Mouse (Mus musculus) stomach, adult 2 months (tissue): ENCODE results near the gene 2300009A05Rik. TPM values are rescaled to one million over a fixed set of nuclear protein-coding genes. Genes with fewer than 3 reads are reported as not detected.

ENCODE experiments used
- polyA plus RNA-seq: library from polyadenylated mRNA; depleted of rRNA; stranded (reverse); fragments of >200 nt; gene quantifications from 2 replicates; pipeline ENCODE4 v1.2.3, GENCODE M21; 2012; rRNA removed

Gene 2300009A05Rik
- 47.6 and 82.0 TPM in 2 replicates for polyA plus RNA-seq

DNA sequence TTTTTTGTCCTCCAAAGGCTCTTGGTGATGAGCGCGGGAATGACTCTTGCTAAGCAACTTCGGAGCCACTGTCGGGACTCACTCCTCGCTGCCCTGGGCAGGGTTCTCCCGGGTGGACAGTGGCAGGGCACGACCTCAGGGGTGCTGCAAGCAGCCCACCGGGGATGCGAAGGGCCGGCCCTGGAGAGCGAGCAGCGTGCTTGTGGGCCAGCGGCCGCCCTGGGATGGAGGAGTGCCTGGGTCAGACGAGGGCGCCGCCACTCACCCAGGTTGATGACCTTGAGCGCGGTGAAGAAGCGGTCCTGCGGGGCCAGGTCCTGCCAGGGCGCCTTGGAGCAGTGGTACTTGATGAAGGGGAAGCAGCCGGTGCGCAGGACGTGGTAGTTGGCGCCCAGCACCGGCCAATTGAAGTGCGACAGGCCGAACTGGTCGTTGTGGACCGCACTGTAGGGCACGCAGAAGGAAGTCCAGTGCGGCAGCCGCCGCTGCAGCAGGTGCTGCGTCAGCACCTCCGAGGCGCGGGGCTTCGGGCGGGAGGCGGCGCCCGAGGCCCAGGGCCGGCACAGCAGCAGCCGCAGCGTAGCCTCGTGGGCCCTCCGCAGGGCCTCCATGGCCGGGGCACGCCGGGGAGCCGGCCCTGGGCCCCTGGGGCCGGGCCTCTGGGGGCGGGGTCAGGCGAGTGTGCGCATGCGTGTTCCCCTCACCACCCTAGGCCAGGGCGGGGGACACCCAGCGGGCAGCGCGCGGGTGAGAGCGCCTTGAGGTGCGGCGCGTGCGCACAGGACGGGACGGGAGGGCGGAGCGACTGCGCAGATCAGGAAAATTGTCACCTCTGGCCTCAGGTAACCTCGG, at the start of gene 2300009A05Rik:
TSS of gene 2300009A05Rik (minus strand) at position 636 of the 852 bp plus-strand sequence.

GRCm38 (mm10) chr9:63377270-63378142, 21.5 kb downstream of the 2300009A05Rik start, which contains the start of gene Map2k5:
TSS of gene Map2k5 (minus strand) at chr9:63377902.

Other genes with a start within 250 kb of the 2300009A05Rik start
- 13.8 and 22.2 TPM in 2 replicates for gene Map2k5, start 21.3 kb downstream of the 2300009A05Rik start, polyA plus RNA-seq
- gene Iqch, start 203.2 kb upstream of the 2300009A05Rik start, polyA plus RNA-seq: not detected in 2 replicates
- 7.2 and 8.4 TPM in 2 replicates for gene Aagab, start 203.4 kb upstream of the 2300009A05Rik start, polyA plus RNA-seq